Mouse (Mus musculus) splenic B cell, adult 2 months (primary cell): ENCODE results near the gene Pgrmc1.
"Not testable (repeated sequence)": the region's sequence is repeated elsewhere in the genome, so short reads cannot be mapped to it uniquely, and the experiment has no call there.

Experiments
- DNase-seq: peaks from one replicate; pipeline ENCODE4 v3.0.0-alpha.2; 2011; ENCODE audit warnings: low read depth, low spot score
- H3K27me3 ChIP-seq: 2 replicates; pipeline ENCODE4 v1.6.1; 2012; ENCODE audit warnings: mild to moderate bottlenecking, low read length, moderate library complexity, mixed read lengths; ENCODE audit not compliant: control insufficient read depth, poor library complexity, insufficient read depth, severe bottlenecking
- H3K36me3 ChIP-seq: 2 replicates; pipeline ENCODE4 v1.6.1; 2012; ENCODE audit warnings: mild to moderate bottlenecking, low read length, moderate library complexity, mixed read lengths; ENCODE audit not compliant: control insufficient read depth, poor library complexity, insufficient read depth, severe bottlenecking

The Pgrmc1 gene

GRCm38 (mm10) chrX:36591539-36591938 is 6.5 kb upstream of the Pgrmc1 start:
- DNase-seq = no peak
- no peaks in the 10 kb centered on the region for H3K27me3 ChIP-seq
- no peaks in the 10 kb centered on the region for H3K36me3 ChIP-seq

GRCm38 (mm10) chrX:36595247-36595646 is 2.8 kb upstream of the Pgrmc1 start:
- no peaks in the 10 kb centered on the region for H3K27me3 ChIP-seq
- no peaks in the 10 kb centered on the region for H3K36me3 ChIP-seq
- DNase-seq = no peak

- H3K27me3 ChIP-seq, DNase-seq, H3K36me3 ChIP-seq: not testable (repeated sequence)
Observed at GRCm38 (mm10) chrX:36596483-36597120, 1.4 kb upstream of the Pgrmc1 start.

- Histone ChIP-seq H3K36me3 (no peaks in the 10 kb centered on the region), H3K27me3 (no peaks in the 10 kb centered on the region)
- no peak for DNase-seq
Observed at GRCm38 (mm10) chrX:36598390-36598810, 394 bp downstream of the Pgrmc1 start.

GRCm38 (mm10) chrX:36598861-36599344 is 897 bp downstream of the Pgrmc1 start:
- no peaks in the 10 kb centered on the region for H3K27me3 ChIP-seq
- no peaks in the 10 kb centered on the region for H3K36me3 ChIP-seq
- peak; percentile 8 for DNase-seq

- H3K36me3 ChIP-seq = 0 out of 2 replicates have a peak, but pooled peaks cover 4% of the 10 kb centered on the region
- no peak for DNase-seq
- H3K27me3 ChIP-seq = no peaks in the 10 kb centered on the region
Observed at GRCm38 (mm10) chrX:36599656-36600055, 1.6 kb downstream of the Pgrmc1 start.

- no peak for DNase-seq
- Histone ChIP-seq H3K36me3 (0 out of 2 replicates have a peak, but pooled peaks cover 4% of the 10 kb centered on the region), H3K27me3 (no peaks in the 10 kb centered on the region)
Observed at GRCm38 (mm10) chrX:36600066-36600465, 2.1 kb downstream of the Pgrmc1 start.

- Histone ChIP-seq H3K36me3 (0 out of 2 replicates have a peak, but pooled peaks cover 4% of the 10 kb centered on the region), H3K27me3 (no peaks in the 10 kb centered on the region)
- DNase-seq = no peak
Observed at GRCm38 (mm10) chrX:36602926-36603325, 4.9 kb downstream of the Pgrmc1 start.

- Histone ChIP-seq H3K36me3 (0 out of 2 replicates have a peak, but pooled peaks cover 4% of the 10 kb centered on the region), H3K27me3 (no peaks in the 10 kb centered on the region)
- no peak for DNase-seq
Observed at GRCm38 (mm10) chrX:36604040-36604439, 6.0 kb downstream of the Pgrmc1 start.

GRCm38 (mm10) chrX:36609117-36609516 is 11.1 kb downstream of the Pgrmc1 start:
- no peaks in the 10 kb centered on the region for H3K27me3 ChIP-seq
- H3K36me3 ChIP-seq = 0 out of 2 replicates have a peak, but pooled peaks cover 4% of the 10 kb centered on the region
- no peak for DNase-seq

- H3K36me3 ChIP-seq = no peaks in the 10 kb centered on the region
- no peaks in the 10 kb centered on the region for H3K27me3 ChIP-seq
- no peak for DNase-seq
Observed at GRCm38 (mm10) chrX:36628102-36628501, 30.1 kb downstream of the Pgrmc1 start.

- Histone ChIP-seq H3K36me3 (no peaks in the 10 kb centered on the region), H3K27me3 (no peaks in the 10 kb centered on the region)
- peak; percentile 21 for DNase-seq
Observed at GRCm38 (mm10) chrX:36630771-36631170, 32.8 kb downstream of the Pgrmc1 start.

- Histone ChIP-seq H3K36me3 (no peaks in the 10 kb centered on the region), H3K27me3 (no peaks in the 10 kb centered on the region)
- no peak for DNase-seq
Observed at GRCm38 (mm10) chrX:36640046-36640445, 42.0 kb downstream of the Pgrmc1 start.

GRCm38 (mm10) chrX:36644657-36645551 is 46.9 kb downstream of the Pgrmc1 start, which contains the start of gene Akap17b:
Gene Akap17b, minus strand, starts transcription at chrX:36645395.
- no peaks in the 10 kb centered on the region for H3K36me3 ChIP-seq
- H3K27me3 ChIP-seq = no peaks in the 10 kb centered on the region
- DNase-seq = peak; percentile 89
